Comparison of ENCODE assay signal across 11 mouse cellular contexts in the genomic region with DNA sequence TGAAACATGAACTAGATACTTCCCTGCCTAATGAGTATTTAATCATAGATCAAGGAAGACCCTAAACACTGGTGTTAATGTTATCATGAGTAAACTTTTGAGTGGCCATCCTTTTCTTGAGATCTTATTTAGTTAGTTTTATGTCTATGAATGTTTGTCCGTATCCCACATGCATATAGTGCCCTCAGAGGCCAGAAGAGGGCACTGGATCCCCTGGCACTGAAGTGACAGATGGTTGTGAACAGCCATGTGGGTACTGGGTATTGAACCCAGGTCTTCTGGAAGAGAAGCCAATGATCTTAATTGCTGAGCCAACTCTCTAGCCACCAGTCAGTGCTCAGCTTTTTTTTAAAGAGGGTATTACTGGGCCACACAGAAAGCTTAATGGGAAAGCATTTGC.
"Had no signal": no experiment of that assay in that cellular context is flagged by ENCODE, and none has a peak within 500 bp of the region (broad histone marks: within the 10 kb centered on the region; RNA-seq: fewer than 3 reads in every experiment).

No protein-coding gene starts in this region.

- H3K9me3 ChIP-seq: lung, embryonic 15.5 days; midbrain, embryonic 10.5 days; neural tube, embryonic 13.5 days had no signal

- H3K4me3 ChIP-seq: lung, embryonic 15.5 days; midbrain, embryonic 10.5 days; neural tube, embryonic 13.5 days had no signal

- H3K27ac ChIP-seq: lung, embryonic 15.5 days; midbrain, embryonic 10.5 days; neural tube, embryonic 13.5 days had no signal

- H3K4me2 ChIP-seq: liver, embryonic 11.5 days; lung, embryonic 15.5 days; neural tube, embryonic 13.5 days had no signal

- DNase-seq: kidney, adult 2 months; left cerebral cortex, postnatal 4 days; lung, postnatal 36 days; midbrain, embryonic 14.5 days; retina, postnatal 1 day; right cerebral cortex, postnatal 14 days; thymus, postnatal 4 days had no signal

- H3K27me3 ChIP-seq: lung, embryonic 15.5 days; neural tube, embryonic 13.5 days had no signal

- H3K4me1 ChIP-seq: lung, embryonic 15.5 days had no signal

- H3K36me3 ChIP-seq: lung, embryonic 15.5 days; midbrain, embryonic 10.5 days; neural tube, embryonic 13.5 days had no signal

- H3K9ac ChIP-seq: lung, embryonic 15.5 days; neural tube, embryonic 13.5 days had no signal
